Mouse (Mus musculus) thymus, adult 2 months (tissue): ENCODE results near the gene Vsx2. TPM values are rescaled to one million over a fixed set of nuclear protein-coding genes. Genes with fewer than 3 reads are reported as not detected.

ENCODE experiments used
- DNase-seq: peaks from one replicate; pipeline ENCODE4 v3.0.0; 2021
- H3K27ac ChIP-seq: fragments of 200-500 bp; 2 replicates; pipeline ENCODE4 v1.5.1; 2012; ENCODE audit warnings: low read length, control low read depth; ENCODE audit not compliant: control insufficient read depth, insufficient read depth
- H3K27me3 ChIP-seq: fragments of 200-500 bp; 2 replicates; pipeline ENCODE4 v1.6.1; 2012; ENCODE audit warnings: mild to moderate bottlenecking, low read length, moderate library complexity, mixed read lengths; ENCODE audit not compliant: control insufficient read depth, insufficient read depth
- H3K36me3 ChIP-seq: fragments of 200-500 bp; 2 replicates; pipeline ENCODE4 v1.6.1; 2012; ENCODE audit warnings: mild to moderate bottlenecking, low read length, moderate library complexity; ENCODE audit not compliant: control insufficient read depth, insufficient read depth
- H3K4me1 ChIP-seq: fragments of 200-500 bp; replicated peaks from 2 replicates; pipeline ENCODE4 v1.6.1; 2012; ENCODE audit warnings: low read length; ENCODE audit not compliant: control insufficient read depth, insufficient read depth
- H3K4me3 ChIP-seq: fragments of 200-500 bp; 2 replicates; pipeline ENCODE4 v1.5.1; 2012; ENCODE audit warnings: mild to moderate bottlenecking, low read length, control low read depth, moderate library complexity; ENCODE audit not compliant: control insufficient read depth, insufficient read depth
- CTCF ChIP-seq: fragments of 200-500 bp; IDR thresholded peaks from 2 replicates; pipeline ENCODE4 v1.5.1; 2012; ENCODE audit warnings: mild to moderate bottlenecking, control low read depth, low read length, moderate library complexity, borderline replicate concordance; ENCODE audit not compliant: control insufficient read depth, poor library complexity, insufficient read depth; ENCODE audit errors: extremely low read depth
- POLR2A ChIP-seq: fragments of 200-500 bp; IDR thresholded peaks from 2 replicates; pipeline ENCODE4 v1.6.1; 2012; ENCODE audit warnings: mild to moderate bottlenecking, low read length, control low read depth, moderate library complexity; ENCODE audit not compliant: control insufficient read depth, poor library complexity, insufficient read depth; ENCODE audit errors: extremely low read depth
- WGBS: fragments of 180-500 bp; shearing (Covaris S2); methylation state at CpG from one replicate; pipeline ENCODE4 v1.1.7; 2018; 5-methylcytosine and 5-hydroxymethylcytosine counted together
- polyA plus RNA-seq: library from polyadenylated mRNA; depleted of rRNA; stranded (reverse); fragments of >200 nt; gene quantifications from 2 replicates; pipeline ENCODE4 v1.2.3, GENCODE M21; 2012

The Vsx2 gene
- polyA plus RNA-seq, 1 experiment, result 0.70 TPM

- DNase-seq, result no peak
- H3K36me3 ChIP-seq, result no peaks in the 10 kb centered on the region
- no peak overlapping the region for H3K27ac ChIP-seq
- WGBS, result 88% methylated on average over 7 of the region's 7 CpGs
- TF ChIP-seq POLR2A (no peak), CTCF (no peak)
- H3K4me3 ChIP-seq, result no peak overlapping the region
- no peaks in the 10 kb centered on the region for H3K4me1 ChIP-seq
- H3K27me3 ChIP-seq, result no peaks in the 10 kb centered on the region
These were observed 34.4 kb downstream of the Vsx2 start for GRCm38 (mm10) chr12:84604001-84604400.

- 85% methylated on average over 7 of the region's 7 CpGs for WGBS
- TF ChIP-seq CTCF (peak; percentile 55; the same call in 1 of the 2 replicates), POLR2A (no peak)
- H3K27me3 ChIP-seq, result no peaks in the 10 kb centered on the region
- no peaks in the 10 kb centered on the region for H3K36me3 ChIP-seq
- peak; percentile 47 for DNase-seq
- no peak overlapping the region for H3K27ac ChIP-seq
- no peaks in the 10 kb centered on the region for H3K4me1 ChIP-seq
- no peak overlapping the region for H3K4me3 ChIP-seq
These were observed 36.3 kb downstream of the Vsx2 start for GRCm38 (mm10) chr12:84605860-84606259.

- H3K27ac ChIP-seq, result no peak overlapping the region
- no peaks in the 10 kb centered on the region for H3K36me3 ChIP-seq
- WGBS, result 97% methylated on average over 10 of the region's 10 CpGs
- DNase-seq, result no peak
- H3K4me3 ChIP-seq, result no peak overlapping the region
- no peak for TF ChIP-seq POLR2A
- no peak for TF ChIP-seq CTCF
- H3K27me3 ChIP-seq, result no peaks in the 10 kb centered on the region
- H3K4me1 ChIP-seq, result no peaks in the 10 kb centered on the region
These were observed 42.2 kb downstream of the Vsx2 start for GRCm38 (mm10) chr12:84611718-84612117.

GRCm38 (mm10) chr12:84612518-84612917 lies 43.0 kb downstream of the Vsx2 start:
- H3K27ac ChIP-seq, result no peak overlapping the region
- 94% methylated on average over 8 of the region's 8 CpGs for WGBS
- no peak for TF ChIP-seq CTCF
- no peak for TF ChIP-seq POLR2A

GRCm38 (mm10) chr12:84614001-84614400 lies 44.4 kb downstream of the Vsx2 start:
- peaks cover 4% of the 10 kb centered on the region for H3K4me1 ChIP-seq
- 96% methylated on average over 11 of the region's 11 CpGs for WGBS
- TF ChIP-seq CTCF (no peak), POLR2A (no peak)
- no peak overlapping the region for H3K4me3 ChIP-seq
- no peak for DNase-seq
- H3K27ac ChIP-seq, result no peak overlapping the region
- no peaks in the 10 kb centered on the region for H3K36me3 ChIP-seq
- H3K27me3 ChIP-seq, result no peaks in the 10 kb centered on the region

More at GRCm38 (mm10) chr12:84612518-84612917, 43.0 kb downstream of the Vsx2 start:
- no peaks in the 10 kb centered on the region for H3K4me1 ChIP-seq
- no peaks in the 10 kb centered on the region for H3K36me3 ChIP-seq
- DNase-seq, result no peak
- H3K4me3 ChIP-seq, result no peak overlapping the region
- no peaks in the 10 kb centered on the region for H3K27me3 ChIP-seq

GRCm38 (mm10) chr12:84614524-84614923 lies 45.0 kb downstream of the Vsx2 start:
- WGBS, result 91% methylated on average over 7 of the region's 7 CpGs
- Histone ChIP-seq H3K4me1 (peaks cover 4% of the 10 kb centered on the region), H3K4me3 (no peak overlapping the region), H3K27ac (no peak overlapping the region), H3K27me3 (no peaks in the 10 kb centered on the region), H3K36me3 (no peaks in the 10 kb centered on the region)
- DNase-seq, result no peak
- TF ChIP-seq CTCF (no peak), POLR2A (no peak)
